Mouse (Mus musculus): ENCODE results near the gene Vmn1r49. TPM values are rescaled to one million over a fixed set of nuclear protein-coding genes. Genes with fewer than 3 reads are reported as not detected.
"Not testable (repeated sequence)": the region's sequence is repeated elsewhere in the genome, so short reads cannot be mapped to it uniquely, and the experiment has no call there.

The Vmn1r49 gene
- total RNA-seq (2015; ENCODE audit: low replicate concordance) (not detected in 2 replicates), total RNA-seq (2017; ENCODE audit: low replicate concordance) (not detected in 2 replicates)

DNA sequence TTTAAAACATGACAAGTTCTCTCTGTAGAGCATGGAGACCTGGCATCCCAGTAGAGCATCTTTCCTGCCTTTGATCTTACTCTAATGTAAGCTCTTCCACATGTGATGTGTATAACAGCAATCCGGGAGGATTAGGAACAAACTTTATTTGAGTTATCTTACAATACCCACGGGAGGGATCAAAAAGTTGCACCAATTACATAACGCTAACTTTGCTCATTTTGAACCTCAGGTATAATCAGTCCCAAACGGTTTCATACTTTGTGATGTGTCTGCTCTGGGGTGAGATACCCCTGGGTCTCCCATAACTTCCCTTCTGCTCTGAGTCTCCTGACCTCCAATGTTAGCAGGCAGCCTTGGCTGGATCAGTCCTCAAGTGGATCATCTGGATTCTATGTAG is at the start of gene Vmn1r49:
Gene Vmn1r49, minus strand, starts transcription at position 101 of the 400 bp plus-strand sequence.
- no peak for ATAC-seq (replicated peaks; ENCODE audit: low FRiP score, poor library complexity, severe bottlenecking)

DNA sequence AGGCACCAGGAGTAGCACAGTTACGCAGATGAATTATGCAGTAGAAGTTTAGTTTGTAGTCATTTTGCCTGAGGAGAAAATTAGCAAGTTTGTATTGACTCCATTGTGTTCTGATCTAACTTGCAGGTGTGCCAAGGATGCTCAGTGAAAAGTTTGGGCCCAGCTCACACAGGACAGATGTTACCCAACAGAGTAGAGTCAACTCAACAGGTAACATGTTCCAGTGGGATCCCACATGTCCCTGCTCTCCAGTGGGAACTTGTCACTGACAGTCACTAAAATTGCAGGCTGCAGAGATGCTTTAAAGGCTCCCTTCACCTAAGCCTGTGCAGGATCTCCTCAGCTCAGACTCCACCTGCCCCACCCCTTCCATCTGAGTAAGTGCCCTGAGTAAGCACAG is 44.0 kb upstream of the Vmn1r49 start, which contains the start of gene Vmn1r51:
Gene Vmn1r51, plus strand, starts transcription at position 301 of the 400 bp plus-strand sequence.
- ATAC-seq (replicated peaks; ENCODE audit: low FRiP score, poor library complexity, severe bottlenecking), result not testable (repeated sequence)

DNA sequence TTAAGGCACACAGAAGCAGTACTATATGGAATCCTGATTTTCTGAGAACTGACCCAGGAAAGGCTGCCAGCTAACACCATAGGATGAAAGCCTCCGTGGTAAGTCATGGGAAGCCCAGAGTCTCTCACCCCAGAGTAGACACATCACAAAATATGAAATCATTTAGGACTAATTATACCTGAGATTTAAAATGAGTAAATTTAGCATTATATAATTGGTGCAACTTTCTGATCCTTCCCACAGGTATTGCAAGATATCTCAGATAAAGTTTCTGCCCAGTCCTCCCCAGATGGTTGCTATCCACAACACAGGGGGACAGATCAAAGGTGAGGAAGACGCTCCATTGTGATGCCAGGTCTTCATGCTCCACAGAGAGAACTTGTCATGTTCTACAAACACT is 22.8 kb upstream of the Vmn1r49 start, which contains the start of gene Vmn1r50:
Gene Vmn1r50, plus strand, starts transcription at position 301 of the 400 bp plus-strand sequence.
- no peak for ATAC-seq (replicated peaks; ENCODE audit: low FRiP score, poor library complexity, severe bottlenecking)

DNA sequence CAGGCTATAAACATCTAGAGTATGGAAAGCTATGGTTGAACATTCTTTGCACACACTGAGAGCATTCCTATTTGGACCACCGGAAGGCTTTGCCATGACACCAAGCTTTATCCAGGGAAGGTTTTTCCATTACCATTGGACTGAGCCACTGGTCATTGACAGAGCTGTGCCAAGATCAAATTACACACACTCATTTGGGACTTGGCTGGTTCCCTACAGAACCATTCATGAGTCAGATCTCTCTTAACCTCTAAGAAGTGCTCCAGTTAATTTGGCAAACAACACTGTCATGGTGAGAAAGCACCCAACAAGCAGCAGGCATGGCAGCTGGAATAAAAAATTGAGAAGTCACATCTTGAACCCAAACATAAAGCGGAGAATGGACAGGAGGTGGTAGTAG is 22.3 kb upstream of the Vmn1r49 start:
- no peak for ATAC-seq (replicated peaks; ENCODE audit: low FRiP score, poor library complexity, severe bottlenecking)

DNA sequence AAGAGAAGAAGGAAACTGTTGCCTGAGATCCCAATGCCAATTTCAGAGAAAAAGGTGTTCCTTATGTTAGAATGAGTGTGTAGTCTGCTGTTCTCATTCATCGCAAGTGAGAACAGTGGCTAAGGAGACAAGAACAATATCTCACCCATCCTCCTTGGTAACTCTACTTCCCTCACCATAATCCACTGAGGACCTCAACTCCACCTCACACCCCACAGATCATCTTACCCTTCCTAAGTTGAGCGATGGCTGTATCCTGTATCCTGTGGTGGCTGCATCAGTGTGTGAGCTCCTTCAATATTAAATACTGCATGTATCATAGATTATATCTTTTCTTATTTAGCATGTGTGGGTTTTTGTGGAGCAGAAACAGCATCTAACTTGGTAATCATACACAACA is 41.6 kb downstream of the Vmn1r49 start, which contains the start of gene Vmn1r48:
Gene Vmn1r48, minus strand, starts transcription at position 101 of the 400 bp plus-strand sequence.
- not testable (repeated sequence) for ATAC-seq (replicated peaks; ENCODE audit: low FRiP score, poor library complexity, severe bottlenecking)

Other genes with a start within 250 kb of the Vmn1r49 start
- gene Vmn1r42, start 202.1 kb downstream of the Vmn1r49 start, total RNA-seq (2015; ENCODE audit: low replicate concordance), result not detected in 2 replicates
- not detected in 2 replicates for gene Vmn1r42, start 202.1 kb downstream of the Vmn1r49 start, total RNA-seq (2017; ENCODE audit: low replicate concordance)
- gene Vmn1r43, start 202.1 kb downstream of the Vmn1r49 start, total RNA-seq (2015; ENCODE audit: low replicate concordance), result not detected in 2 replicates
- not detected in 2 replicates for gene Vmn1r43, start 202.1 kb downstream of the Vmn1r49 start, total RNA-seq (2017; ENCODE audit: low replicate concordance)
- gene Vmn1r44, start 194.8 kb downstream of the Vmn1r49 start, total RNA-seq (2015; ENCODE audit: low replicate concordance), result not detected in 2 replicates
- not detected in 2 replicates for gene Vmn1r44, start 194.8 kb downstream of the Vmn1r49 start, total RNA-seq (2017; ENCODE audit: low replicate concordance)
- not detected in 2 replicates for gene Vmn1r45, start 137.9 kb downstream of the Vmn1r49 start, total RNA-seq (2015; ENCODE audit: low replicate concordance)
- not detected in 2 replicates for gene Vmn1r45, start 137.9 kb downstream of the Vmn1r49 start, total RNA-seq (2017; ENCODE audit: low replicate concordance)
- not detected in 2 replicates for gene Vmn1r46, start 109.2 kb downstream of the Vmn1r49 start, total RNA-seq (2015; ENCODE audit: low replicate concordance)
- gene Vmn1r46, start 109.2 kb downstream of the Vmn1r49 start, total RNA-seq (2017; ENCODE audit: low replicate concordance), result 0.13 TPM in 1 of 2 replicates, not detected in the other
- not detected in 2 replicates for gene Vmn1r47, start 62.4 kb downstream of the Vmn1r49 start, total RNA-seq (2015; ENCODE audit: low replicate concordance)
- gene Vmn1r47, start 62.4 kb downstream of the Vmn1r49 start, total RNA-seq (2017; ENCODE audit: low replicate concordance), result not detected in 2 replicates
- not detected in 2 replicates for gene Vmn1r48, start 41.7 kb downstream of the Vmn1r49 start, total RNA-seq (2015; ENCODE audit: low replicate concordance)
- not detected in 2 replicates for gene Vmn1r48, start 41.7 kb downstream of the Vmn1r49 start, total RNA-seq (2017; ENCODE audit: low replicate concordance)
- gene Vmn1r50, start 22.9 kb upstream of the Vmn1r49 start, total RNA-seq (2015; ENCODE audit: low replicate concordance), result not detected in 2 replicates
- not detected in 2 replicates for gene Vmn1r50, start 22.9 kb upstream of the Vmn1r49 start, total RNA-seq (2017; ENCODE audit: low replicate concordance)
- gene Vmn1r51, start 44.1 kb upstream of the Vmn1r49 start, total RNA-seq (2015; ENCODE audit: low replicate concordance), result not detected in 2 replicates
- gene Vmn1r51, start 44.1 kb upstream of the Vmn1r49 start, total RNA-seq (2017; ENCODE audit: low replicate concordance), result not detected in 2 replicates
- not detected in 2 replicates for gene Vmn1r52, start 96.3 kb upstream of the Vmn1r49 start, total RNA-seq (2015; ENCODE audit: low replicate concordance)
- gene Vmn1r52, start 96.3 kb upstream of the Vmn1r49 start, total RNA-seq (2017; ENCODE audit: low replicate concordance), result not detected in 2 replicates
- gene V1ra8, start 124.3 kb upstream of the Vmn1r49 start, total RNA-seq (2015; ENCODE audit: low replicate concordance), result not detected in 2 replicates
- not detected in 2 replicates for gene V1ra8, start 124.3 kb upstream of the Vmn1r49 start, total RNA-seq (2017; ENCODE audit: low replicate concordance)
- not detected in 2 replicates for gene Vmn1r53, start 145.9 kb upstream of the Vmn1r49 start, total RNA-seq (2015; ENCODE audit: low replicate concordance)
- not detected in 2 replicates for gene Vmn1r53, start 145.9 kb upstream of the Vmn1r49 start, total RNA-seq (2017; ENCODE audit: low replicate concordance)
- gene Vmn1r54, start 167.8 kb upstream of the Vmn1r49 start, total RNA-seq (2015; ENCODE audit: low replicate concordance), result not detected in 2 replicates
- not detected in 2 replicates for gene Vmn1r54, start 167.8 kb upstream of the Vmn1r49 start, total RNA-seq (2017; ENCODE audit: low replicate concordance)
- gene BC048671, start 222.7 kb upstream of the Vmn1r49 start, total RNA-seq (2015; ENCODE audit: low replicate concordance), result not detected in 2 replicates
- gene BC048671, start 222.7 kb upstream of the Vmn1r49 start, total RNA-seq (2017; ENCODE audit: low replicate concordance), result not detected in 2 replicates
- gene Chst13, start 246.7 kb upstream of the Vmn1r49 start, total RNA-seq (2015; ENCODE audit: low replicate concordance), result 0.72 and 1.7 TPM in 2 replicates
- gene Chst13, start 246.7 kb upstream of the Vmn1r49 start, total RNA-seq (2017; ENCODE audit: low replicate concordance), result not detected in 2 replicates

All from erythroid progenitor cell, adult 5-6 weeks (primary cell).